Mouse (Mus musculus) frontal cortex, postnatal 10 days (tissue): ENCODE measurements around the gene Ldhb.
A peak's percentile ranks its signal among the peaks of the same experiment; 100 is the strongest.
"Not testable (repeated sequence)": the region's sequence is repeated elsewhere in the genome, so short reads cannot be mapped to it uniquely, and the experiment has no call there.

Experiments
- DNase-seq, 2 experiments: peaks; one replicate each; pipeline ENCODE4 v3.0.0; 2022; ENCODE audit warnings: low spot score in 2 of 2, mixed read lengths in 1 of 2

The Ldhb gene

DNA sequence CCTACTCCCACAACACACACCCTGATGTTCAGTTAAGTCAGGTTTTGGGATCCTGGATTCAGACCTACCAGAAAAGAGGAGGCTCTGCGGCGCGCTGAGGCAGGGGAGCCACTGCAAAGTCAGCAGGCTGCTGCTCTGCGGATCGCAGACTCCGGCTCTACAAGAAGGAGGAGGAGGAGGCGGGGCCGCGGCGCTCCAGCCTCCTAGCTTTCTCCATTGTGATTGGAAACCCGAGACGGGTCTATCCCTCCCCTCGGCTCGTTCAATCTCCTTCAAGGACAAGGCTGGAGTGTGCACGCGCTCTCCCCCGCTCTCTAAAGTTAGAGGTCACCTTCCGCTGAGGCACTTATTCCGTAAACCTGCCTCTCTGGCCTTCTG is at the start of gene Ldhb:
Ldhb (minus strand) TSS at position 173 of the 378 bp plus-strand sequence.
- peak; percentile 88 to 92 for DNase-seq

DNA sequence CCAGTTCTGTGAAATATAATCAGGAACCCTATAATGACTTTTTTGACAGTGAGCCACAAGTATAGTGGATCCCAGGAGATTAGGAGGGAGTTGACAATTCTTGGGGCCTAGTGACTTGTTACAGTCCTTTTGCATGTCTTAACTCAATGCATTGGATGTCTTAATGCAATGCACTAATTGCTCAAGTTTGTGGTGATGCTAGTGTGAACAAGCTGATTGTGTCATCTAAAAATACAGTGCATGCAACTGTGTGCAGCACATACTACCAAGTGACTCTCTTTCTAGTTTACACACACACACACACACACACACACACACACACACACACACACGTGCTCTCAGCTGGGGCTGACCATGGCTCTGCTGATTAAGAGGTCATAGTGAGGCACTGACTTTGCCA is 48.2 kb upstream of the Ldhb start:
- DNase-seq: no peak

DNA sequence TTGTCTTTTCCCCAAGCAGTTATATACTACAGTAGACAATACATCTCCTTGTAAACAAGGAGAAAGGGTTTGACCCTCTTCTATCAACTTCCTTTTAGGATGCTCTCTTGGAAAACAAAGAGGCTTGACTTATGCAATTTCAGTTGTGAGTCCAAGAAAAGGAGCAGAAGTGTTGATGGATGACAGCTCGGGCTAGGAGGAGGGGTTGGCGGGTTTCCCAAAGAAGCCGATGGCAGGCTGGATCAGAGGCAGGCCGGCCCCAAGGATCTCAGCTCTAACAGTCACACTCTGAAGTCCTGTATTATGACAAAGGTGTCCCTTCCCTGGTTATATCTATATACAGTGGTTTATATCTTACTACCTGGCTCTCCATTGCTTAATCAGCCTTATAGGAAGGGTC is 43.7 kb upstream of the Ldhb start:
- DNase-seq: no peak

DNA sequence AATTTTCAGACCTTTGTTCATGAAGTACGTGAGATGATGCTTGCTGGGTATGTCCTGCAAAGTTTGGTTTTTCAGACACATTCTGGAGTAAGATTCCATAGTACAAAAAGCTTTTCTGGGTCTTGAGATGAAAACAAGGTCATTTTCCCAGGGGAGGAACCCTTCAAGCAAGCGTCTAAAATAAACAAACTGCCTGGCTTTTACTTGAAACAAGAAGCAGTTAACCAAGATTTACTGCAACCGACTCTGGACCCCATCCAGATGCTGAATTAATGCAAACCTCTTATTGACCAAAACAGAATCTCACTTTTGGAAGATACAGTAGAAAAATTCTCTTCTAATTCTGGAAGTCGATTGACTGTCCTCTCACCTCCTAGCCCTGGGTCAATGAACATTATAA is 43.1 kb upstream of the Ldhb start:
- no peak for DNase-seq

DNA sequence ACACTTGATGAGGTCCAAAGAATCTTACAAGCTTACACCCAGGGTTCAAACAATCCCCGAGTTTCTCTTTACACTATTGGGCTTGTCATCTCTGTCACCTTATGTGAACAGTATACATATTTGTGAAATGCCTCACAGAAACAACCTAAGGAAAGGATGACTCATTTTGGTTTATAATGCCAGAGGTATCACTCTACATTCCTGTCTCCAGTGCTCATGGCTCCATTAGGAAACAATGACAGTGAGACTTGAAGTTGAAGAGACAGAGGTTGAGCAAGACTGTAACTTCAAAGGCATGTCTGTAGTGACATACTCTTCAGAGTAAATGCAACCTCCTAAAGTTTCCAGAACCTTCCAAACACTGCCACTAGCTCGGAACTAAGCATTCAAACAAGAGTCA is 40.6 kb upstream of the Ldhb start:
- no peak for DNase-seq

DNA sequence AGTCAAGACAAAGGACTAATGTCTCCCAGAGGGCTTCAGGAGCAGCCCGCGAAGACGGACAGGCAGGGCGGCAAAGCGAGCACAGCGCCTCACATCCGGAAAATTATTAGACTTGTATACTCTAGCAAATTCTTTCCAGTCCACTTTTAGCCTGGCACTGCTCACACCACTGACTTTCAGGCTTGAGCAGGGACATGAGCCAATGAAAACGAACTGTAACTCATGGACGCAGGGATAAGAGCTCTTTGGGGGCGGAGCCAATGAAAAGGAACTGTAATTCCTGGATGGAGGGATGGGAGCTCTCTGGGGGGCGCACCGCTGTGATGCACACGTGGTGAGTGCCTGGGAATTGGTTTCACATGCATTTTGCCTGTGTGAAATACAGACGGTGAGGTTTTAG is 37.4 kb upstream of the Ldhb start:
- DNase-seq: no peak

DNA sequence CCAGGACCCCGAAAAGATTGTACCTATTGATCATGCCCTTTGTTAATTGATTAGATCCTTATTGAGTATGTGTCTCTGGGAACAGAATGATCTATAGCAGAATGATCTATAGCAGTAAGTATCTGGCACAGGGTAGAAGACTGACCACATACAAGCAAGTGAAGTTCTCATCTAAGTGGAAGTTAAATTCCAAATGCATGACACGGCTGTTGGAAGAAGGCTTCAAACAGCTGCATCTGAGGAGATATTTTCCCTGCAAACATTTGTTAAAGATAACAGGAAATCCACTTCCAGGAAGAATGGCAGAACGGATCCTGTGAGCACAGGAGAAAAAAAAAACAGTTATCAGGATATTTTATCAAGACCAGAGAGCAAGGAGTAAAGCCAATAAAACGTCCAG is 35.9 kb upstream of the Ldhb start:
- no peak for DNase-seq

DNA sequence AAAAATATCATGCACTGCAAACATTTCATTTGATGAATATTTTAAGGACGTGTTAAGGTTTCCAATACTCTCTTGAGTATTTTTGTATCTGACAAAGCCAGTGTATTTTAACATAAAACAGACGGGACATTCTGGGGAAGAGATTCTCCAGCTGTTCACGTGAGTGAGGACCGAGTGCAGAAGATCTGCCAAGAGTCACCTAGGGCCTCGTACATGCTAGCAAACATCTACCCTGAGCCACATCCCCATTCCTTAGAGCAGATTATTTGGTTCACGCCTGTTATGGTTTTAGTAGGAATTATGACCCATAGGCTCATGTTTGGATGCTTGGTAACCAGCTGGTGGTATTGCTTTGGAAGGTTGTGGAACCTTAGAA is 35.0 kb upstream of the Ldhb start:
- DNase-seq: no peak

DNA sequence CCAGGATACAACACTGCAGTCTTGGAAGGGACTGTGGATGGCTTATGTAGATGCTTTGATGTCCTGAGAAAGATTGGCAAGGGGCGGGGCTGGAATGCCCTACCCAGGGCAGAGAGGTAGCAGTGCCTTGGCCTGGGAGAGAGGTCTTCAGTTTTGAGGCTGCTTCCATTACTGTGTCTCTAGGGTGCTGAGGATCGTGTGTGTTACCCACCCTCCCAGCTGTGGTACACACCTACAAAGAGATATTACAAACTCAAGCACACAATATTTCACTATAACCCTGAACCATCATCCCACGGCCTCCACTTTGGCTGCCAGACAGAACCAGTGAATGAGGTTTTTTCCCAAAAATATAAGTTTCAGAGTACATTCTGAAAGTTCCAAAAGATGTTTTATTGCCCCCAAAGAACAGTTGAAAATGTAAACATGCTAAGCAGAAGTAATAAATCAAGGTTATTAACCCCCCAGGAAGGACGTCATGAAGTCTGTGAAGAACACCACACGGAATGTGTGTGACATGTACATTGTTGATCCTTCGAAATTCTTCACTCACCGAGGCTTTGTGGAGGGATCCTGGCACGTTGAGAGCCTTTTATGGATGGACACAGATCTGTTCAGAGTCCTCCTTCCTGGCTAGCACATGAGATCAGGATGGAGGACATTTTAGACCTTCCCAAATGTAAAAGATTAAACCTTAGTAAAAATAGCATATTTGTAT is 34.5 kb upstream of the Ldhb start:
- DNase-seq: no peak

DNA sequence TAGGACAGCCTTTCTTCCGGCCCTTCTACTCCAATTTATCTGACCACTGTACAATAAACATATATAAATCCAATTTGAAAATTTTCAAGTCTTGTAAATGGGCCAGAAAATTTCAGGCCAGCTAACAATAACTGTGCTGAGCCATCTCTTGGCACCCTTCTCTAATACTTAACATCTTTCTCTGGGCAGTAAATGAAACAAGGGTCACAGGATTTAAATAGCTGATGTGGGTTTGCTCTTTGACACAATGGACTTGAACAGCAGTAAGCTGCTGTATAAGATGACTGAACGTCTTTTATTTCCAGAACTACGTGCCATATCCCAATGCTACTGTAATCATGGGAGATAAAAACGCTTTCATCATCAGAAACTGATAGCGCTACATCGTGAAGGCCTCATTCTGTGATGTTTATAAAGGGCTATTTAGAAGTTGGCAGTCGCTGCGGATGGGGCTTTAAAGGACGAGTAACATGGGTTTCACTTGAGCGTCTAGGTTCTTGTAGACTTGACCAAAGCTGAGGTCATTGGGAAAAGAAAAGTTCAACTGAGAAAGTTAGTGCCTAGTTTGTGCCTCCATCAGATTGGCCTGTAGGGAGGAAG is 32.9 kb upstream of the Ldhb start:
- DNase-seq: no peak

DNA sequence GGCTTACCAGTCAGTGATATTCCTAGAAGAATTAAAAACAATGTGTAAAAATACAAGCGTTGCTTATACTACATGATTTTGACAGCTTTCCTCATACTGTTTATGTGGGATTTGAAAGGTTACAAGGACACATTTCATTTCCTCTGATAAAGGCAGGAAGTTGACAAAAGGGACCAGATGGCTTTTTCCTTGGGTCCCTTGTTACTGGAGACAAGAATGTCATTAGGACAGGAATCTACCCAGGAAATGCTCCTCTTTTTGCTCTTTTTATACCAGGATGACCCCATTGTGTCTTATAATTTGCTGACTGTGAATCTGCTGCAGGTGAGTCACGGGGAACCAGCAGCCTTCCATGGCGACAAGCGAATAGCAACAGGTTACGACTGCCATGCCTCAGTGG is 32.4 kb upstream of the Ldhb start:
- DNase-seq: no peak

DNA sequence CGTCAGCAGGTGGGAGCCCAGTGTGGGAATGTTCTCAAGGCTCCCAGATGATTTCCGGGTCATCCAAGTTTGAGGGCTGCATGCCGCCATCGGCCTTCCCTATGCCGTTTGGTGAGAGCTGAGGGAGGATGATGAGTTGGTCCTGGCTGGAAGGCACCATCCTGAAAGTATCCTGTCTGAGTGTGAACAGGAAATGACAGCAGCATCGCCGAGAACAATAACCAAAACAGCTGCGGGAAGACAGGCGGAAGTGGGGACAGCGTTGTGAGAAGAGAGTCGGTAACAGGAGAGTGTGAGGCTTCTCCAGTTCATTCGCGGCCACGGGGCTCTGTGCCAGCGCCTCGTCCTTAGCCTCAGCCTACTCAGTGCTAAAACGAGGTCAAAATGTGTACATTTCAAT is 30.7 kb upstream of the Ldhb start:
- DNase-seq: no peak

DNA sequence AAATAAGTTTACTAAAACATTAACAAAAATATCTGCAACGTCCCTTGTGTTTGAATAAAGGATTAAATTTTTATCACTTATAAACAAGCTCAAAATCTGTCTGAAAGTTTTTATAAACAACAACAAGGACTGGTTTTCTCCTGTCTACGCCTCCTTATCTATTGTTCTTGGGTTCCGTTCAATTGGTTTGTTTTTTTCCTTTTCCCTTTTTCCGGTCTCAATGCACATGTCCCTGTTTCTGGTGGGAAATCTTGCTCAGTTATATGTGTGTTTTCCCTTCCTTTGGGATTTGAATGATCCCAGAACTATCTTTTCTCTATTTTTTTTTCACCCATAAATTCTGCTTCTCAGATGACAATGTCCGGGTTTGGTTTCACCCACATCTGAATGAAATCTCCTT is 25.7 kb upstream of the Ldhb start:
- DNase-seq: no peak

DNA sequence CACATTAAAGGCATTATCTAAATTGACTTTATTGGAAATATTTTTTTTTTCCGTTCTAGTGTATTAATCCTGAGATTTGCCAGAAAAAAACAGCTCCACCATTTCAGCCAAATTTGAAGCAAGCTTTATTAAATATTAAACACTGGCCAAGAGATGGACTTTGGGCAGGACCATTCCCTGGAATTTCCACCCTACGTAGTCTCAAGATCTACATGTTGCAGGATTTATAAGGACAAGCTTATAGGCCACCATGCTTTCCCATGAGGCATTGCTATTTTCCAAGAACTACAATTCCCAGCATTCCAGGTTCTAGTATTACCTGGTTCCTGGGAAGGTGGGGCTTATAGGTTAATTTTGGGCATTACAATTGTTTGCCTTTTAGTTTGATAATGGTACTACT is 24.9 kb upstream of the Ldhb start:
- DNase-seq: no peak

DNA sequence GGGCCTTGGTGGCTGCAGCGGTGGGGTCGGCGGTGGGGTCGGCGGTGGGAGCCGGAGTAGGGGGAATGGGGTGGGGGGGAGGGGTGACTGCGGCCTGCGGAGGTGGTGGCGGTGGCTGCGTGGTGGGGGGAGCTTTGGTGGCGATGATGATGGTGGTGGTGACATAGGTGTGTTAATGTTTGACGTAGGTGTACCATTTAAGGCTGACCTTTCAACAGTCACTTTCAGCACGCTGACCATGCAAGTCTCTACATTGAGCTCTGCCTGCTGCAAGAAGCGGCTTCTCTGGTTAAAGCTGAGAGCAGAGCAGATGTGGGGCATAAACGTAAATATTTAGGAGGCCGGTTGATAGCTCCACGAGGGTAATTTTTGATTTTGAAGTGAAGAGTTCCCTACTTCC is 24.4 kb upstream of the Ldhb start:
- DNase-seq: no peak

DNA sequence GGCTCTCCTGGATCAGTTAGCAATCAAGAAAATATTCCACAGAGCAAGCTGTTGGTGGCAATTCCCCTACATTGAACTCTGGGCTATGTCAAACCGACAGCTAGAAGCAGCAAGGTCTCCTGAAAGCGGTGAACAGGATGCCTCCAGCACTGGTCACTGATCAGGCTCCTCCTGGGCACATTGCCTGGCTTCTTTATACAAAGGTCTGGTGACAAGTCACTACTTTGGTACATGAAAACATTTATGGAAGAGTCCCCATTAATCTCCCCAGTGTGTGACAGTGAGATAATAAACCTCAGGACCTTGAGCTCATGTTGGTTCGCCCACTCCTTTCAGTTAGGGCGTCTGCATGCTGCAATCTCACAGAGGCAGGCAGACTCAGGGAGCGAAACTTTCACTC is 22.6 kb upstream of the Ldhb start:
- no peak for DNase-seq

DNA sequence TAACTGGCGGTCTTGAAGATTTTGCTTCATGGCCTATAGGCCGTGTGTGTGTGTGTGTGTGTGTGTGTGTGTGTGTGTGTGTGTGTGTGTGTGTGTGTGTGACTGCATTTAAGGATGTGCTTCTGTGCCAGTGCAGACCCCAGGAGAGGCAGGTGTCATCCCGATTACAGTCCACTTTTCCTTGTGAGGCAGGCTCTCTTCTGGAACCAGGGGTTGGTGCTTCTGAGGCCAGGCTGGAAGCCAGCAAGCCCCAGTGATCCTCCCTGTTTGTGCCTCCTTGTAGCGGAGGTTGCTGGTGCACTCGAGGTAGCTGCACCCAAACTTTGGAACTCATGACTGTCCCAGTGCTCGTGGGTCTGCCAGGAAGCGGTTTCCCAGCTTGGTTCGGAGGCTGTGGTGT is 21.9 kb upstream of the Ldhb start:
- DNase-seq: no peak

DNA sequence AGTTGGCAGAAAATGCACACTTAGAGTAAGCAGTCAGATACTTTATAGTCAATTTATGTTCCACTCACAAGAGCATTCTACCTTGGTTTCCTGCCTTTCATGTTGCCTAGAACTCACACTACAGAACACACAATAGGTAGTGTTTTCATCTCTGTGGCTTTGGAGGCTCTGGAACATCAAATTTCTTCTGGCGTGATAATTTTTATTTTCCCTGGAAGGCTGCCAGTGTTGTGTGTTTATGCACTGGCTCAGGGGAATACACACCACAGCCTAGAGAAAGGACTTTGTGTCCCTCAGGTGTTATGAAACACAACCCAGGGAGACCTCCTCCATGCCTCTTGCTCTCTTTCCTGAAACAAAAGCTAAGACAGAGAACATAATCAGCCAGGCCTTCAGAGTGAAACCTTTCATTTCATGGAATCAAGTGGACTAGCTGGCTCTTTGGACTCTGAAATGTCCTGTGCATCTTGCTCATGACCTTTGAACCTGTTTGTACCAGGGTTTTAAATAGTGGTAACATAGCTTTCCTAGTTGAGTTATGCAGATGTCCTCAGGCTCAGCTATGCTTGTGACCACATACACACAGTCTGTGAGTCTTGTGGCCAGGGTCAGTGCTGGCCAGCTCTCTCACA is 20.3 kb upstream of the Ldhb start:
- no peak for DNase-seq

DNA sequence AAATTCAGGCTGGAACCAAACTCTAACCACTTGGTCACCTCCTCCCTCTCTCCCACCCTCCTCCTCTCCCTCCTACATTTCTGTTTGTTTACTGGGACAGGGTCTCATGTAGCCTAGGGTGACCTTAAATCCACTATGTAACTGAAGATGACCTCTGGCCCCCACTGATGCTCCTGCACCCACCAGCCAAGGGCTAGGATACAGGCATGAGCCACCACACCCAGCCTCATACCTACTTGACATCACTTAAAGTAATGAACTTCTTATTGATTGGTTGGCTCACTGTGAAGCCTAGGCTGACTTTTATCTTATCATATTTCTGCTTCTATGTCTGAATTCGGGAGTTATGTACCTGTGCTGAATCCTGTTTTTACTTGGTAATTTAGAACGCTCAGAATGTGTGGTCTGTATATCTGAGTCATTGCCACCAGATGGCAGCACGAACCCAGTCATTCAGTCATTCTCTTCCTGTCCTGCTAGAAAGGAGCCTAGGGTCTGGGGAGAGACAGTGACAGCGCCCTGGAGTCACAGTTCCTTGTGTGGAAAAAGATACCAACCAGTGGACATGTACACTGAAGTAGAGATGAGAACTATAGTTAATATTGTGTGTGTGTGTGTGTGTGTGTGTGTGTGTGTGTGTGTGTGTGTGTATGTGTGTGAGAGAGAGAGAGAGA is 17.0 kb upstream of the Ldhb start:
- peak in 1 of 2 experiments; percentile 70 for DNase-seq

DNA sequence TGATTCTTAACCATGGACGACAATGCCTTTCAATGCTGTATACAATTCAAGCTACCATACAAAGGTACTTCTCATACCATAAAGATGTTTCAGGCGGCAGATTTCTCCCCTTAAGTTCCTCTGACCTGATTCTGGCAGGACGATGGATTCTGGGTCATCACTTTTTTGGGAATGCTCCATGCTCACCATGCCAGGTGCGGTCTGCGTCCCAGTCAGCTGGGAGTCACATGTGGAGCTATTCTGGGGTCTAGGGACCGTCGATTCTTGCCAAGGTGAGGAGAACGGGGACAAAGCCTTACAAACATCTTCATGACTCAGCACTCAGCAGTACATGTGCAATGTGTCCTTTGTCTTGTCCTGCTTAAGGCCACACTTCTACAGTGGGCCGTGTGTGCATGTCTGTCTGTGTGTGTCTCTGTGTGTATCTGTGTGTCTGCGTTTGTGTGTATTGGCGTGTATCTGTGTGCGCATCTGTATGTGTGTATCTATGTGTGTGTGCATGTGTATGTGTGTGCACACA is 13.9 kb upstream of the Ldhb start:
- no peak for DNase-seq

DNA sequence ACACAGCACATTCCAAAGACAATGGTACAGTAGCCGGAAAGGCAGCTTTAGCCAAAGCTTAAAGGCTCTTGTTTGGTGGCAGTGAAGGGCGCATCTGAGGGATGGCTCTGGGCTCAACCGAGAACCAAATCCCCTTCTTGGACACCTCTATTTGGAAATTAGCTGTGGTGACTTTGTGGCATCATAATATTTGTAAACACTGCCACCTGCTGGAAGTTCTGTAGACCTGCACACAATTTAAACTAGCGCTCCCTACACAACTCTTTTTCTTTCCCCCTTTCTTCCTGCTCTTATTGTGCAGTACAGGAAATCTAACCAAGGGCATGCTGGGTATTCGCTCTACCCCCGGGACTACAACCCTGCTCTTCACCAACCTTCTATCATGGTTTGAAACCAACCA is 11.4 kb upstream of the Ldhb start:
- peak in 1 of 2 experiments; percentile 16 for DNase-seq

DNA sequence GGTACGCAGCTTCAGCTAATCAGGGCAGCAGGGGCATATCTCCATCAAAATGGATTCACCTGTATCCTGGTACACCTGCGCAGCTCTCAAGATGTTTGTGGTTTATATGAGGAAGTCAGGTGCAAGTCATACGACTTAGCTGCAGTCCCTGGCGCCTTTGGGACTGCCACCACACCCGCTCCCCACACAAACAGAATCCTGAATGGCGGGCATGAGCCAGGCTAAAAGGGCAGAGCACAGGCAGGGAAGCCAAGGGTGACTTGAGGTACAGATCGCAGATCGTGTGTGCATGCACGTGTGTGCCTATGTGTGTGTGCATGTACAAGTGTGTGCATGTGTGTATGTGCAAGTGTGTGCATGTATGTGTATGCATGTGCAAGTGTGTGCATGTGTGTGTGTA is 7.6 kb upstream of the Ldhb start:
- DNase-seq: not testable (repeated sequence)

DNA sequence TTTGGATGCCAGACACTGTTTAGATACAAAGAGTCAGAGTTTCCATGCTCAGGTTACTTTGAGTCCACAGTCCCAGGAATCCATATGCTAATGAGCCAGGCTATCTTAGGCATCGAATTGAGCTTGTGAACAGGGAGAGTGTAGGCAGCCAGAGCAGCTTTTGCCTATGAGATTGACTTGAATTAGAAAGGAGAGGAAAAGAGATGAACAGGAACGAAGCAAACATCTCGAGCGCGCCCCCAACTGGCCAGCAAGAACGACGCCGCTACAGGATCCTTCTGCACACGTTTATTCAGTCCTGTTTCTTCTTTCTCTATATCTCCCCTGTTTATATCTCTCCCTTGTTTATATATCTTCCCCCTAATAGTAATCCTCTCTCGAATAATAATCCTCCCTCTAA is 7.2 kb upstream of the Ldhb start:
- peak; percentile 45 to 65 for DNase-seq
